Mouse (Mus musculus): Measurements from ENCODE around the gene Ear6.

GRCm38 (mm10) chr14:51892191-51892939 lies 38.9 kb downstream of the Ear6 start, which contains the start of gene Slc39a2:
- no peak for TF ChIP-seq POLR2A (IDR thresholded peaks at IDR 0.05; ENCODE audit: insufficient read length, low read depth)
- no peak for TF ChIP-seq MYOG (IDR thresholded peaks at IDR 0.05; ENCODE audit: control insufficient read depth in 1 of 3, insufficient read depth in 1 of 3, insufficient read length in 2 of 3, low read depth in 2 of 3)
- TF ChIP-seq TCF12 (IDR thresholded peaks at IDR 0.05; ENCODE audit: insufficient read depth, poor library complexity, severe bottlenecking) = no peak
- TF ChIP-seq CEBPB (IDR thresholded peaks at IDR 0.05; ENCODE audit: insufficient read depth, poor library complexity, severe bottlenecking) = no peak
- no peak for TF ChIP-seq MAX (IDR thresholded peaks at IDR 0.05; ENCODE audit: low read depth)
- TF ChIP-seq USF1 (IDR thresholded peaks at IDR 0.05; ENCODE audit: low read depth) = no peak
- TF ChIP-seq POLR2AphosphoS2 (IDR thresholded peaks at IDR 0.05; ENCODE audit: insufficient read length, low read depth) = no peak
- TF ChIP-seq TCF3 (IDR thresholded peaks at IDR 0.05; ENCODE audit: insufficient read length, low read depth) = no peak
- TF ChIP-seq E2F4 (IDR thresholded peaks at IDR 0.05; ENCODE audit: insufficient read depth) = no peak
- TF ChIP-seq MYOD1 (IDR thresholded peaks at IDR 0.05; ENCODE audit: control insufficient read depth in 1 of 3, insufficient read length in 2 of 3, low read depth in 2 of 3) = no peak
